Mouse (Mus musculus) intestine, postnatal 0 days (tissue): ENCODE measurements at regions not wholly inside any gene's neighbourhood (a gene's known extent, or its start where the extent isn't known, plus 50 kb on each side); places are given as distances from the start of the nearest gene placed in this dataset.

Source experiments
- ATAC-seq: fragments of 200-750 bp; cut with Nextera tagmentation; 2 replicates; pipeline ENCODE4 v1.8.0; 2017; ENCODE audit warnings: mild to moderate bottlenecking, moderate TSS enrichment, moderate library complexity
- H3K27ac ChIP-seq: fragments of 300-500 bp; sonication (generic); 2 replicates; pipeline ENCODE4 v1.5.1; 2014; ENCODE audit warnings: mild to moderate bottlenecking, low read depth, low read length, moderate library complexity
- H3K27me3 ChIP-seq: fragments of 300-500 bp; sonication (generic); replicated peaks from 2 replicates; pipeline ENCODE4 v1.6.1; 2014; ENCODE audit warnings: low read length, mixed read lengths; ENCODE audit not compliant: control insufficient read depth, insufficient read depth
- H3K36me3 ChIP-seq: fragments of 300-500 bp; sonication (generic); 2 replicates; pipeline ENCODE4 v1.6.1; 2014; ENCODE audit warnings: mild to moderate bottlenecking, moderate library complexity; ENCODE audit not compliant: control insufficient read depth, insufficient read depth
- H3K4me1 ChIP-seq: fragments of 300-500 bp; sonication (generic); replicated peaks from 2 replicates; pipeline ENCODE4 v1.6.1; 2014; ENCODE audit warnings: antibody characterized with exemption, low read length, mixed read lengths; ENCODE audit not compliant: control insufficient read depth, insufficient read depth
- H3K4me2 ChIP-seq: fragments of 300-500 bp; sonication (generic); replicated peaks from 2 replicates; pipeline ENCODE4 v1.6.1; 2014; ENCODE audit warnings: low read depth, mild to moderate bottlenecking, moderate library complexity
- H3K4me3 ChIP-seq: fragments of 300-500 bp; sonication (generic); 2 replicates; pipeline ENCODE4 v1.5.1; 2014; ENCODE audit warnings: low read depth, low read length
- H3K9ac ChIP-seq: fragments of 300-500 bp; sonication (generic); 2 replicates; pipeline ENCODE4 v1.6.1; 2014; ENCODE audit warnings: mild to moderate bottlenecking, low read depth, low read length
- H3K9me3 ChIP-seq: fragments of 300-500 bp; sonication (generic); 2 replicates; pipeline ENCODE4 v1.6.1; 2016; ENCODE audit warnings: mixed run types; ENCODE audit not compliant: control insufficient read depth
- CTCF ChIP-seq: sonication (generic); IDR thresholded peaks from 2 replicates; pipeline ENCODE4 v1.5.1; 2016; ENCODE audit warnings: low read depth, mild to moderate bottlenecking, control low read depth, antibody characterized with exemption, moderate library complexity
- WGBS: fragments of 180-500 bp; shearing (Covaris S2); extraction: QIAGEN DNeasy Blood & Tissue Kit; methylation state at CpG from one replicate; pipeline ENCODE4 v1.1.7; 2014; 5-methylcytosine and 5-hydroxymethylcytosine counted together

GRCm38 (mm10) chr5:46182157-46182556, 324.7 kb upstream of the Lcorl start:
- H3K27ac ChIP-seq, result peak overlapping the region; percentile 55
- H3K9ac ChIP-seq, result no peak overlapping the region
- no peak overlapping the region for H3K4me2 ChIP-seq
- WGBS, result 40% methylated on average over 2 of the region's 2 CpGs
- no peaks in the 10 kb centered on the region for H3K36me3 ChIP-seq
- H3K4me3 ChIP-seq, result no peak overlapping the region
- H3K9me3 ChIP-seq, result no peaks in the 10 kb centered on the region
- H3K4me1 ChIP-seq, result no peaks in the 10 kb centered on the region
- H3K27me3 ChIP-seq, result no peaks in the 10 kb centered on the region
- ATAC-seq, result peak; percentile 100
- no peak for TF ChIP-seq CTCF

GRCm38 (mm10) chr5:46172315-46172714, 314.9 kb upstream of the Lcorl start:
- H3K27me3 ChIP-seq, result no peaks in the 10 kb centered on the region
- H3K9me3 ChIP-seq, result no peaks in the 10 kb centered on the region
- H3K36me3 ChIP-seq, result no peaks in the 10 kb centered on the region
- no peak overlapping the region for H3K27ac ChIP-seq
- ATAC-seq, result no peak
- no peak overlapping the region for H3K9ac ChIP-seq
- 62% methylated on average over 3 of the region's 3 CpGs for WGBS
- no peak for TF ChIP-seq CTCF
- H3K4me3 ChIP-seq, result no peak overlapping the region
- H3K4me2 ChIP-seq, result no peak overlapping the region
- H3K4me1 ChIP-seq, result no peaks in the 10 kb centered on the region

- Histone ChIP-seq H3K27ac (no peak overlapping the region), H3K9me3 (no peaks in the 10 kb centered on the region), H3K27me3 (no peaks in the 10 kb centered on the region), H3K36me3 (no peaks in the 10 kb centered on the region), H3K4me1 (no peaks in the 10 kb centered on the region), H3K9ac (no peak overlapping the region), H3K4me2 (0 out of 2 replicates have a peak overlapping the region, but pooled peaks have one; percentile 4), H3K4me3 (no peak overlapping the region)
- WGBS, result 37% methylated on average over 4 of the region's 4 CpGs
- ATAC-seq, result peak; percentile 25; the same call in 1 of the 2 replicates
- TF ChIP-seq CTCF, result no peak
These were observed 303.4 kb upstream of the Lcorl start for GRCm38 (mm10) chr5:46160774-46161173.

- Histone ChIP-seq H3K4me2 (no peak overlapping the region), H3K27me3 (no peaks in the 10 kb centered on the region), H3K27ac (no peak overlapping the region), H3K4me3 (no peak overlapping the region), H3K4me1 (no peaks in the 10 kb centered on the region), H3K36me3 (no peaks in the 10 kb centered on the region), H3K9me3 (no peaks in the 10 kb centered on the region), H3K9ac (no peak overlapping the region)
- no peak for ATAC-seq
- no peak for TF ChIP-seq CTCF
- WGBS, result 74% methylated on average over 3 of the region's 3 CpGs
These were observed 294.6 kb upstream of the Lcorl start for GRCm38 (mm10) chr5:46151973-46152372.

GRCm38 (mm10) chr5:46150825-46151224, 293.4 kb upstream of the Lcorl start:
- 63% methylated on average over 6 of the region's 6 CpGs for WGBS
- Histone ChIP-seq H3K4me2 (no peak overlapping the region), H3K27ac (no peak overlapping the region), H3K9ac (no peak overlapping the region), H3K27me3 (no peaks in the 10 kb centered on the region), H3K9me3 (no peaks in the 10 kb centered on the region), H3K4me1 (no peaks in the 10 kb centered on the region), H3K4me3 (no peak overlapping the region), H3K36me3 (no peaks in the 10 kb centered on the region)
- ATAC-seq, result no peak
- TF ChIP-seq CTCF, result no peak

GRCm38 (mm10) chr5:46149851-46150615, 292.6 kb upstream of the Lcorl start:
- Histone ChIP-seq H3K4me2 (no peak overlapping the region), H3K27me3 (no peaks in the 10 kb centered on the region), H3K4me1 (no peaks in the 10 kb centered on the region), H3K27ac (no peak overlapping the region), H3K36me3 (no peaks in the 10 kb centered on the region), H3K9ac (no peak overlapping the region), H3K9me3 (no peaks in the 10 kb centered on the region), H3K4me3 (no peak overlapping the region)
- no peak for TF ChIP-seq CTCF
- WGBS, result 49% methylated on average over 6 of the region's 6 CpGs
- ATAC-seq, result no peak
